Mouse (Mus musculus) adrenal gland, adult (tissue): ENCODE results near the gene Zfp324.
A peak's percentile ranks its signal among the peaks of the same experiment; 100 is the strongest.
"Not testable (repeated sequence)": the region's sequence is repeated elsewhere in the genome, so short reads cannot be mapped to it uniquely, and the experiment has no call there.

Experiments used
- DNase-seq, 2 experiments: peaks; one replicate each; pipeline ENCODE4 v3.0.0; 2022 to 2023; ENCODE audit warnings: low spot score in 1 of 2; ENCODE audit not compliant: inconsistent age in 2 of 2

Gene Zfp324

DNA sequence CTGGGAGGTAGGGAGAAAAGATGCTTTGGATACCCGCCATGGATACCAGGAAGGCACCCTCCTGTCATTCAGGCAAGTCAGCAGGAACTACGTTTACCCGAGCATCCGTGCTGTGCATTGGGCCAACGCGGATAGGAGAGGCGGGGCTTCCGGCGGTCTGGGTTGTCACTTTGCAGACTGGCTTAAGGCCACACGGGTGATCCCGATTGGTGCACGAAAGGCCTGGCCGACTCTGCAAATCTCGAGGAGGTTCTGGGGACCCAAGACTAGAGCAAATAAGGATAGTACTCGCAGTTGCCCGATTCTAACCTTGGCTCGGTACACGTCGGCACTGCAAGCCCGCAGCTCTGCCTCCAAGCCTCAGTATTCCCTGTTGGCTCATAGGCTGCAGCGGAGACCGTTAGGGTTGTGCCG, at the start of gene Zfp324:
Gene Zfp324 (plus strand): TSS at position 161 of the 414 bp plus-strand sequence.
- DNase-seq, result peak; percentile 93 to 97

DNA sequence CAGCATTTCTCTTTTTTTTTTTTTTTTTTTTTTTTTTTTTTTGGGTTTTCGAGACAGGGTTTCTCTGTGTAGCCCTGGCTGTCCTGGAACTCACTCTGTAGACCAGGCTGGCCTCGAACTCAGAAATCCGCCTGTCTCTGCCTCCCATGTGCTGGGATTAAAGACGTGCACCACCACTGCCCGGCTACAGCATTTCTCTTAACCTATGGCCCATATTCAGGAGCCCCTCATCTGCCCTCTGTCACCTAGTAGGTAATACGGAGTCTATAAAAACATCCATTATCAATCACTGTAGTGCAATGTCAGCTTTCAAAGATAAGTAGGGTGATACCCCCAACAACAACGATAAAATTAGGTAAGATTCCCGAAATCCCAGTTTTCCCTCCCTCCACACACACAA, 45.1 kb upstream of the Zfp324 start:
- DNase-seq, result not testable (repeated sequence)

DNA sequence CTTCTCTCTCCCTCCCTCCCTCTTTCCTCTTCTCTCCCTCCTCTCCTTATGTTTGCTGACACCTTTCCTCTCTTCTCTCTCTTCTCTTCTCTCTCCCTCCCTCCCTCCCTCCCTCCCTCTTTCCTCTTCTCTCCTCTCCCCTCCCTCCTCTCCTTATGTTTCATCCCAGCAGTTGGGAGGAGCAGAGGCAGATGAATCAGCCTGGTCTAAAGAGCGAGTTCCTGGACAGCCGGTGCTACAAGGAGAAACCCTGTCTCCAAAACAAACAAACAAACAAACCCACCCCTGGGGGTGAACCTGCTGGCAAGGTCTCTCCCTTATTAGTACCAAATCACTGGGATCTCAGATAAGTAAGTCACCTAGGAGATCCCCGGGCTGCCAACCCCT, 44.3 kb upstream of the Zfp324 start:
- no peak for DNase-seq

DNA sequence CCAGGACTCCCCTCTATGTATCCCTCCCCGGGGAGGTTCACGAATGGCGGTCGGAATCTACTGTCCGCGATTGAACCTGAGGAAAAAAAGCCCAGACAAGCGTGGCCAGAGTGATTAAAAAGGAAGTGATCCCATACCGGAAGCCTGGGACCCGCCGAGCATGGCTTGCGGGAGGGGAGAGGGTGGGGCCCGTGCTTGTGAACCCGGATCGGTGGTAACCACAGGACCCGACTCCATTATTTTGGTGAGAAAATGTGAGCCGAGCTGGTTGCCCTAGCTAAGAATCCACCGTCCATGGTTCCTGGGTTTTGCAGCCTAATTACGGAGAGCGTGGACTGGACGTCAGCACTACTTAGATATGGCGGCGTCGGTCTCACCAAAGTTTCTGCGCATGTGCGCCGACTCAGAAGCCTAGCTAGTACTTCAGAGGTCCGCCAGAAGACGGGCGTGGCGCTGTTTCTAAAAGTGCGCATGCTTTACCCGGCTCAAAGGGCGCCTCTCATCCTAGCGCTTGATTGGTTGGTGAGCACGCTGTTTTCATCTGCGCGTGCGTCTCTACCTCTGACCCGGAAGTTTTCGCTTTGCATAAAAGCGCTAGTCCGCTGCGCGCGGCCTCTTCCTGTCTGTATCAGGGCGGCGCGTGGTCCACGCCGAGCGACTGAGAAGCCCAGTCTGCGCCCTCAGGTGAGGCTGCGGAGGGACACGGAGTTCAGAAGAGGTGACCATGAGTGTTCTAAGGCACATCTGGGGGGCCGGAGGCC, 43.8 kb upstream of the Zfp324 start, which contains the start of gene Rps5:
Gene Rps5 (plus strand): TSS at position 586 of the 761 bp plus-strand sequence.
- DNase-seq, result peak; percentile 99

DNA sequence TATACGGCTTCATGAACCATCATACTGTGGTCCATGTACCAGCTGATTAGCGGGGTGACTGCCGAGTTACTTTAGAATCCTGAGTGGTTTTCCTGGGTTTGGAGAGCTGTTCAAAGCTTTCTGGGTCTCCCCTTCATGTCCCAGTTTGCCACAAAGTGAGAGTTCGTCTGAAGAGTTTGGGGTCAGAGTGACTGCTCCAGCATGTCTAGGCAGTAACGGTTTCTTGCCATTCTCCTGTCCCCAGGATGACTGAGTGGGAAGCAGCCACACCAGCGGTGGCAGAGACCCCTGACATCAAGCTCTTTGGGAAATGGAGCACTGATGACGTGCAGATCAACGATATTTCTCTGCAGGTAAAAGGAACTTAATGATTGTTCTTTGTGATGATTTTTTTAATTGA, 42.9 kb upstream of the Zfp324 start:
- DNase-seq, result no peak

DNA sequence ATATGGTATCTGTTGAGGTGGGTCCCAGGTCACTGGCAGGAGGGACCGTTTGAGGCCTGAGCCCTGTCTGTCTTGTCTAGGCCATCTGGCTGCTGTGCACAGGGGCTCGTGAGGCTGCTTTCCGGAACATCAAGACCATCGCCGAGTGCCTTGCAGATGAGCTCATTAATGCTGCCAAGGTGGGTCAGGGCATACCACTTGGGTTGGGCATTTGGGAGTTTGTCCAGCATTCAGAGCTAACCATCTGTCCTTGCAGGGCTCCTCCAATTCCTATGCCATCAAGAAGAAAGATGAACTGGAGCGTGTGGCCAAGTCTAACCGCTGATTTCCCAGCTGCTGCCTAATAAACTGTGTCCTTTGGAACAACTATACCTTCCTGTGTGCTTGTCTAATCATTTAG, 39.3 kb upstream of the Zfp324 start:
- DNase-seq, result no peak

DNA sequence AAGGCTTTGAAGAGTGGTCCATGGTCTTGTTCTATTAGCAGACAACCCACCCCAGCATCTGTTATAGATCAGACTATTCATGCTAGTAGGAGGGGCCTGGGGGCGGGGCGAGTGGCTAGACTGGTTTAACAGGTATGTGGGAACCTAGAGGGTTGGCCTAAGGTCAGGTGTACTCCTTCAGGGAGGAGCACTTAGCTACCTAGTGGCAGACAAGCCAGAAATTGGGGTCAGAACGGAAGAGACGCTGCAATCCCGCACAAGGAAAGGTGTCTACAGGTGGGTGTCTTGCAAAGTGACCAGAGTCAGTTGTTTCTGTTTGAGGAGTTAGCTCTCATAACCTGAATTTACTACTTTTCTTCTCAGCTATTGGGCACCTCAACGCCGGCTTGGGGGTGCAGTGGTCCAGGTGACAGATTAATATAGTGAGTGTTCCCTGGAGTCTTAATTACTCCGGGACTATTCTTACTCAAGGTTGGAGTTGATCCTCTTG, 38.4 kb upstream of the Zfp324 start, which contains the start of gene Rnf225:
Gene Rnf225 (plus strand): TSS at position 226 of the 490 bp plus-strand sequence.
- peak in 1 of 2 experiments; percentile 50 for DNase-seq

DNA sequence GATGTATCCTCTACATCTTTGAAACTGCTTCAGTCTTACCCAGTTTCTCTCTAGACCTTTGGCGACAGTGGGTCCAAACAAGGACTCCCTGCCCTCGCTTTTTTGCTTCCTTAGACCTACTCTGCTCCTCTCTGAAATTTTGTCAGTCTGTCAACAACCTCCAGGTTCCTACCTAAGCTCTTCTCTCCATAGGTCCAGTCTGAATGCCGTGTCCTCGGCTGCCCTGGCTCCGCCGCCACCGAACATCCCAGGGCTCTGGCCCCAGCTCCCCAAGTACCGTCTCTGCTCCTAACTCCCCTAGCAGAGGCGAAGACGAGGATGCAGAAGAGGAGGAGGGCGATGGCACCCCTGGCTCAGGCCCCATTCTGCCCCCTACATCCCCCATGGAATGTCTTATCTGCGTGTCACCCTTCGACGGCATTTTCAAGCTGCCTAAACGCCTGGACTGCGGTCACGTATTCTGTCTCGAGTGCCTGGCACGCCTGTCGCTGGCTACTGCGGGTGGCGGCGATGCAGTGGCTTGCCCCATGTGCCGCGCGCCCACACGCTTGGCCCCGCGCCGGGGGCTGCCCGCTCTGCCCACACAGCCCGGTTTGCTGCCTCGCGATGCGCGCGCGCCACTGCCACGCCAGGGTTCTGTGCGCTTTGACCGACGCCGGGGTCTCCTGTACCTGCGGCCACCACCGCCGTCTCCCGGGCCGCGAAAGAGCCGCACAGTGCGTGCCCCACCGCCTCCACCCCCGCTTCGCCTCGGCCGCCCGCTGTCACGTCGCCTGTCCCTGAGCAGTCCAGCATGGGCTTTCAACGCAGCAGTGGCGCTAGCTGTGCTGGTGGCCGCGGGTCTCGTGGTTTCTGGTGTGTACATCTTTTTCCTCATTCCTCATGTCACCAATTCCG, 37.7 kb upstream of the Zfp324 start:
- DNase-seq, result peak in 1 of 2 experiments; percentile 70

DNA sequence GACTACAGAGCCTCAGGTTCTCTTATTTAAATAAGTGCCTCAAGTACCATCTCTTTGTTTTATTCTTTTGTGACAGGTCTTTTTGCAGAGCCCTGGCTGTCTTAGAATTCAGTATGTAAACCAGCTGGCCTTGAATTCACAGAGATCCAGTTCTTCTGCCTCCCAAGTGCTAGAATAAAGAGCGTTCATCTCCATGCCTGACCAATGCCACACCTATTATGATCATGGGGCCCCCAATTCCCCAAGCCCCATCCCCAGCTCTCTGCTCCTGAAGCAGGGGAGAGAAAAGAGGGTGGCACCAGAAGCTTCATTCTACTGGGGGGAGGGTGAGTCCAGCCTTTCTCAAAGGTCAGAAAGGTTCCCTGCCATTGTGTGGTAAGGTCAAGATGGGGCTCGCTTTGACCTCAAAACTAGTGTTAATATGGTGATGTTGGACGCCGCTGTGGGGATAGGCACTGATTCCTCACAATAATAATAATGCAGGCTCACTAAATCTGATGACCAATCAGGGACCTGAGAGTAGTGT, 32.0 kb upstream of the Zfp324 start:
- DNase-seq, result no peak

DNA sequence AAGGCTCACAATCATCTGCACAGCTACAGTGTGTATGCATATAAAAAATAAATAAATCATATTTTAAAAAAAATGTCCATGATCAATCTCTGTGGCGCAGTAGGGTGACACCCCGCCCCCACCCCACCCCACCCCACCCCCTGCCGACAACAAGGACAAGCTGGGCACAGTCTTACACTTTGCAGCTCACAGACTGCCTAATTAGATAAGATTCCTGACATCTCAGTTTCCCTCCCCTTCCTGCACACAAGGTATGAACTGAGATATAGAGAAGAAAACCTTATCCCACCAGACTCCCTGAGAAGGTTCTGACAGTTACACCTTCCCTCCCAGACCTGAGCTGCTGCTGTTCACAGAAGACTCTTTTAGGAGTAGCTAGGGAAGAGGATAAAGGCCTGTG, 30.8 kb upstream of the Zfp324 start:
- no peak for DNase-seq

DNA sequence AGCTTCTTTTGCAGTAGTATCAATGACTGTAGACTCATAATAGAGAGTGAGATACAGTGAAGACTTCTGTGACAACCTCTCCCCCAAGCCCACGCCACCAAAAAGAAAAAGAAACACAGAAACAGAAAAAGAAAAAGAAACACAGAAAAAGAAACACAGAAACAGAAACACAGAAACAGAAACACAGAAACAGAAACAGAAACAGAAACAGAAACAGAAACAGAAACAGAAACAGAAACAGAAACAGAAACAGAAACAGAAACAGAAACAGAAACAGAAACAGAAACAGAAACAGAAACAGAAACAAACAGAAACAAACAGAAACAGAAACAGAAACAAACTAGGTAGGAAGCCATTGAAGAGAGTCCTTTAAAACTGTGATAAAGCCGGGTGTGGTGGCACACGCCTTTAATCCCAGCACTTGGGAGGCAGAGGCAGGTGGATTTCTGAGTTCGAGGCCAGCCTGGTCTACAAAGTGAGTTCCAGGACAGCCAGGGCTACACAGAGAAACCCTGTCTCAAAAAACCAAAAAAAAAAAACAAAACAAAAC, 28.3 kb upstream of the Zfp324 start:
- not testable (repeated sequence) for DNase-seq

DNA sequence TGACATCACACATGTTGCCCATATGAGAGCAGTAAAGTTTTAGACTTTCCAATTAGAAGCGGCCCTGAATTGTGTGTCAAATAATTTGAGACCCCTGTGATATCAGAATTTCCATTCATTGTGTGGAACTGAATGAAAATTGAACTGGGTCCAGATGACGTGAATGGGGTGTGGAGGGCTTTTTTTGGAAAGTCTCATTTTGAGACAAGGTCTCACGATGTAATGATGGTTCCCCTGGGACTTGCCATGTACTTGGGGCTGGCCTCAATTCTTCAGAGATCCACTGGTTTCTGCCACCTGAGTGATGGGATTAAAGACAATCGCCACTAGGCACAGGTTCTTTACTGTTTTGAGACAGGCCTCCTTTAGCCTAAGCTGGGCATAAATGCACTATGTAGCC, 25.0 kb upstream of the Zfp324 start:
- DNase-seq, result no peak

DNA sequence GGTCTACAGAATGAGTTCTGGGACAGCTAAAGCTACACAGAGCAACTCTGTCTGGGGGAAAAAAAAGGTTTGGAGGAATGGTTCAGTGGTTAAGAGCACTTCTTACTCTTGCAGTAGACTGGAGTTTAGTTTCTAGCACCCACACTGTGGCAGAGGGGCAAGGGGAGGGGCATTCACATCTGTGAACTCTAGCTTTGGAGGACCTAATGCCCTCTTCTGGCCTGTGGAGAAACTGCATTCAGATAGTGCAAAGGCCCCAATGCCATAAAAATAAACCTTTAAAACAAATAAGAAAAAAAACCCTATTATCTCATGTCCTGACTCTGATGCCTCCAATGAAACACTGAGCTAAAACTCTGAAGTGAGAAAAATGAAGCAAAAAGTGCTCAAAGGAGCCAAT, 22.1 kb upstream of the Zfp324 start:
- DNase-seq, result peak in 1 of 2 experiments; percentile 46

DNA sequence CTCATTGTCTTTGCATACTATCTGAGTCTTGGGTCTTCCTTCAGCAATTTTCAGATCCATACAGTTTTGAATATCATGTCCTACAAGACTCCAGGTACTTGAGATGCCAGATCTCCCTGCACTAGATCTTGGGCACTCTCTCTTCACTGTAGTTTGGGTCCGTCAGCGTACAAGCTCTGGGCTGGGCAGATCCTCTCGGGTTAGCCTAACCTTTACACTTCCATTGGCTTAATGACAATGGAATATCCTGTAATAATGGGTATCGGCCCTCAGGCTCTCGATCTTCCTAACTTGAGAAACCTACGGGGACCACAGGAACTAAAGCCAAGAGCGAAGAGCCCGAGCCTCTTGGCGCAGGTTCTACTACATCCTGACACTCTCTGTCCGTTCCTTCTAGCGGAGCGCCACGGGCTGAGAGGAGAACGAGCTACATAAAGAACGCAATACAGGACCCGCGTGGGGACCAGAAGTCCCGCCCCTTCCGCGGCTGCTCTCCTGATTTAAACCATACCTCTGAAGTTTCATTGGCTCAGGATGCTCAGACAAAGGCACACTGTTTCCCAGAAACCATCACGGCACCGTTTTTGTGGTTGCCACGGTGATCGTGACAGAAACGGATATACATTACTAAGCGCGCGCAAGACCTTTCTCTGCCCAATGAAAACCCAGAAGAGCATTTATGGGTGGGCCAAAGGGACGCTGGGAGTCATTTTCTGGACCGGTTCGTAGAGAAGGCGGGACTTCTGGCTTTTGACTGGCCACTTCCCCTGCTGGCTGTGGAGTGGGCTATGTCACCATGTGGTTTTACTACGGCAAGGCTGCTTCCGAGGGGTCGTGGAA, 16.4 kb upstream of the Zfp324 start:
- DNase-seq, result peak; percentile 96 to 98

DNA sequence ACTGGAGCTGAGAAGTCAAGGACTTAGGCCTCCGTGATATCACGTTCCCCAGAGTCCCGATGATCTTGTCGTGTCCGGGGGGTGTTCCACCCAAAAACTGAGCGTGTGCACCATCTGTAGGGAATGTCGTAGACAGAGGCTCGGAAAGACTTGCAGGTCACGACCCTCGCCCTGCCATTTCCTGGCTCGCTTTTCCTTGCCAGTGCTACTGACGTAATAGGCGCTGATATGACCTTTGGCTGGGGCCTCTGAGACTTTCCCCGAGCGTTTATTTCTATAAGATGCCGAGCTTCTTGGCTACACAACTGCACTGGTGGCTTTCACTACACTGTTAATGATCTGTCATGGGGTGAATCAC, 15.8 kb upstream of the Zfp324 start:
- no peak for DNase-seq

DNA sequence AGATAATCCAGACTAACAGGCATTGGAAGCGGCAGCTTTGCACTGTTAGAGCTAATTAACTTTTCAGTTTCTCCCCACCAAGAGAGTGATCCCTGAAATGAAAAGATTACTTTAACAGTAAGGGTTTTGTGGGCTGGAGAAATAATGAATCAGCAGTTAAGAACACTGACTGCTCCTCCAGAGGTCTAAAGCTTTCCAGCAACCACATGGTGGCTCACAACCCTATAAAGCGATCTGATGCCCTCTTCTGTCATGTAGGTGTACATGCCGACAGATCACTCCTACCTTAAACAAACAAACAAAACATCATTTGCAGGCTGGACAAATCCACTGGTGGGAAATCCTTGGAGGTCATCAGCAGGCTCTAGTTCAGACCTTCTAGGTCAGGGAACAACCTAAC, 10.7 kb upstream of the Zfp324 start:
- DNase-seq, result no peak

DNA sequence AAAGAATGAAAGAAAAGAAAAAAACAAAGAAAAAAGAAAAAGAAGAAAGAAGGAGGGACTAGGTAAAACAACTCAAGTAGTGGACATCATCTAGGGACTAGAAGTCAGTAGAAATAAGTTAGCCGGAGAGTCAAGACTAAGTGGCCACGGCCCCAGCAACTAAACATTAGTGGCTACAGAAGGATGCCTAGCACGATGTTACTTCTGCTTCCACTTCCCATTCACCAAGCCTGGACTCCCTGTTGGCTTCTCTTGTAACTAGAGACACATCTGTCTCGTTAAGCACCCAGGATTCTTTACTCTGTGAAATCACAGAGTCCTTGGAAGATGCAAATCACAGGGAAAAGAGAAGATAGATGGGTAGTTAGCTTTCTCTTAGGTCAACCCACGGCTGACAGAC, 8.1 kb upstream of the Zfp324 start:
- DNase-seq, result no peak

DNA sequence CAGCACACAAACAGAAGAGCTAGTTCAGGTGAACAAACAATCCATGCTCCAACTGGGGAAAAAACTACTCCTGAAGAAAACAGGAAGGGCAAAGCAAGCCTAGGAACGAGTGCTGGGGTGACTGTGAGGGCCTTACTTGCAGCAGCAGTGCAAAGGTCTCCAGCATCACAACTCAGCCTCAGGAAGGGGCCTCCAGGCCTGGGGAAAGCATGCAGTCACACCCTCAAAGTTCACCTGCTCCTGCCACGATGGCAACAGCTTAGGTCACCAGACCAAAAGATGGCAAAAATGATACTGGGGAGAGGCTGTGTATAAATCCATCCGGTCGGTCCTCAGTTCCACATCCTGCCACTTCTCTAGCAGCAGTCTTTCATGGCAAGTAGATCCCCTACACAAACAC, 6.7 kb upstream of the Zfp324 start:
- no peak for DNase-seq

DNA sequence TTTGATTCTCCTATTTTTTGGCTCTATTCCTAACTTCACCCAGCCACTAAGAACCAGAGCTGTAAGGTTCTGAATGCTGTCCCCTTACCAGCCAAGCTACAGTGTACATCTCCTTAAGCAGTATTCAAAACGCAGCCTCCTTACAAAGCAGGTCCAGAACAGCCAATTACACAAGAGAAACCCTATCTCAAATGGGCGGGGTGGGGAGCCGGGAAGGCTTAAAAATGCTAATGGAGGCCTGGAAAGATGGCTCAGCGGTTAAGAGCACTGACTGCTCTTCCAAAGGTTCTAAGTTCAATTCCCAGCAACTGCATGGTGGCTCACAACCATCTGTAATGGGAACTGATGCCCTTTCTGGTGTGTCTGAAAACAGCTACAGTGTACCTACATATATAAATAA, 5.9 kb upstream of the Zfp324 start:
- DNase-seq, result no peak

DNA sequence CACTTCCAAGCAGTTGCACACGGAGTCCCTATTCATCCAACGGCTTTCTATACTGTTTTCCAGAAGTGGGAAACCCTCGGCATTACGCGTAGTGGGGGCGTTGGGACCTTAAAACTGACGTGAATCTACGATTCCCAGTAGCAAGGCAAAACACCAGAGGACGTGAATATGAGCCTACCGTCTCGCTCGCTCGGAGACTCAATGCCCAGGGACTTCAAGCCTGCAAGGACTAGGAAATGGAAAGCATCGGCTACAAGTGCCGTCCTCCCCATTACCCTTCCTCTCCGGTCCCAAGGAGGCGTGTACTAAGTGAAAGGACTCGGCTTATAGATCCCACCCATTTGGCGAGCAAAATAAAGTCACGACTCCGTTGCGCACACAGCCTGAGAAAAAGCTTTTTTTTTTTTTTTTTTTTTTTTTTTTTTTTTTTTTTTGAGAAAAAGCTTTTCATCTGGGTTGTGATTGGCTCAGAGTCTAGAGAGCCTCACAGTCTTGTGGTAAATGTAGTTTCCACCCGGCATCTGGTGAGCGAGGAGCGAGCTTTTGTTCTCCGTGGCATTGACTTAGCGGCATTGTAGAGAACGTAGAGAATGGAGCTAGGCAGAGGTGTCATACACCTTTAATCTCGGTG, 4.0 kb upstream of the Zfp324 start:
- DNase-seq, result peak; percentile 56 to 86
